Mouse (Mus musculus) limb, embryonic 15.5 days (tissue): ENCODE measurements around the gene Zfp687. TPM values are rescaled to one million over a fixed set of nuclear protein-coding genes. Genes with fewer than 3 reads are reported as not detected.
"Not testable (repeated sequence)": the region's sequence is repeated elsewhere in the genome, so short reads cannot be mapped to it uniquely, and the experiment has no call there.

Source experiments
- ATAC-seq: fragments of 200-750 bp; cut with Nextera tagmentation; 2 replicates; pipeline ENCODE4 v1.8.0; 2017; ENCODE audit warnings: low read depth, moderate TSS enrichment; ENCODE audit not compliant: insufficient number of reproducible peaks, low FRiP score, low TSS enrichment
- H3K27ac ChIP-seq: fragments of 300-500 bp; sonication (generic); 2 replicates; pipeline ENCODE4 v1.5.1; 2015; ENCODE audit warnings: moderate library complexity, mild to moderate bottlenecking, inconsistent platforms
- H3K27me3 ChIP-seq: fragments of 300-500 bp; sonication (generic); 2 replicates; pipeline ENCODE4 v1.6.1; 2015; ENCODE audit warnings: inconsistent platforms
- H3K36me3 ChIP-seq: fragments of 300-500 bp; sonication (generic); 2 replicates; pipeline ENCODE4 v1.6.1; 2015; ENCODE audit warnings: inconsistent platforms
- H3K4me1 ChIP-seq: fragments of 300-500 bp; sonication (generic); 2 replicates; pipeline ENCODE4 v1.6.1; 2015; ENCODE audit warnings: inconsistent platforms
- H3K4me2 ChIP-seq: fragments of 300-500 bp; sonication (generic); 2 replicates; pipeline ENCODE4 v1.6.1; 2015; ENCODE audit warnings: mild to moderate bottlenecking, inconsistent platforms
- H3K4me3 ChIP-seq: fragments of 300-500 bp; sonication (generic); 2 replicates; pipeline ENCODE4 v1.5.1; 2015; ENCODE audit warnings: mild to moderate bottlenecking, inconsistent platforms
- H3K9ac ChIP-seq: fragments of 300-500 bp; sonication (generic); 2 replicates; pipeline ENCODE4 v1.6.1; 2015; ENCODE audit warnings: inconsistent platforms
- H3K9me3 ChIP-seq: fragments of 300-500 bp; sonication (generic); 2 replicates; pipeline ENCODE4 v1.6.1; 2016; ENCODE audit warnings: inconsistent platforms
- WGBS: fragments of 180-500 bp; shearing (Covaris S2); methylation state at CpG from one replicate; pipeline ENCODE4 v1.1.7; 2015; 5-methylcytosine and 5-hydroxymethylcytosine counted together
- polyA plus RNA-seq: library from polyadenylated mRNA; unstranded; fragments of >200 nt; fragmentation: Nextera tagmentation; extraction: Ambion mirVana; gene quantifications from 2 replicates; pipeline ENCODE4 v1.2.1, GENCODE M21; 2015

Zfp687 gene
- polyA plus RNA-seq, 1 experiment from 2014 or later: 20.2 TPM

DNA sequence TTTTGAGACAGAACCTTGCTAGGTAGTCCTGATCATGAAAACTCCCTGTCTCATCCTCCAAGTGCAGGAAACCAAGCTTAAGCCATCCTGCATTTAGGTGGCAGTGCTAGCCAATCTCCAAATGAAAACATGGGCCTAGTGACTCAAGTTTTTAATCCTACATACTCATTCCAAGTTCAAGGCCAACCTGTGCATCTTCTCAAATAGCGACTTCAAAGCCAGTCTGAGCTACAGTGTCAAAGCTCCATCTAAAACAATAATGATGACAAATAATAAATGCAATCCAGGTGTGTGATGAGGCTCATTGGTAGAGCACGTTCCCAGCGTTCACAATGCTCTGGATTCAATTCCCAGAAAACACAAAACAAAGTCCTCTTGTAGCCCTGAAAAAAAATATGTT is 26.4 kb upstream of the Zfp687 start:
- H3K9me3 ChIP-seq: no peaks in the 10 kb centered on the region
- ATAC-seq: no peak
- peak overlapping the region; percentile 89 for H3K4me3 ChIP-seq
- H3K9ac ChIP-seq: peak overlapping the region; percentile 91
- 11% methylated on average over 3 of the region's 3 CpGs for WGBS
- H3K4me2 ChIP-seq: peak overlapping the region; percentile 45
- H3K36me3 ChIP-seq: peaks cover 13% of the 10 kb centered on the region
- no peaks in the 10 kb centered on the region for H3K27me3 ChIP-seq
- no peak overlapping the region for H3K27ac ChIP-seq
- H3K4me1 ChIP-seq: peaks cover 14% of the 10 kb centered on the region

- Histone ChIP-seq H3K9ac (no peak overlapping the region), H3K27ac (no peak overlapping the region), H3K4me2 (no peak overlapping the region), H3K9me3 (no peaks in the 10 kb centered on the region), H3K27me3 (no peaks in the 10 kb centered on the region), H3K4me3 (no peak overlapping the region), H3K36me3 (peaks cover 50% of the 10 kb centered on the region), H3K4me1 (peaks cover 10% of the 10 kb centered on the region)
- ATAC-seq: no peak
- 63% methylated on average over 3 of the region's 3 CpGs for WGBS
Observed at GRCm38 (mm10) chr3:95029953-95030352, 14.7 kb upstream of the Zfp687 start.

DNA sequence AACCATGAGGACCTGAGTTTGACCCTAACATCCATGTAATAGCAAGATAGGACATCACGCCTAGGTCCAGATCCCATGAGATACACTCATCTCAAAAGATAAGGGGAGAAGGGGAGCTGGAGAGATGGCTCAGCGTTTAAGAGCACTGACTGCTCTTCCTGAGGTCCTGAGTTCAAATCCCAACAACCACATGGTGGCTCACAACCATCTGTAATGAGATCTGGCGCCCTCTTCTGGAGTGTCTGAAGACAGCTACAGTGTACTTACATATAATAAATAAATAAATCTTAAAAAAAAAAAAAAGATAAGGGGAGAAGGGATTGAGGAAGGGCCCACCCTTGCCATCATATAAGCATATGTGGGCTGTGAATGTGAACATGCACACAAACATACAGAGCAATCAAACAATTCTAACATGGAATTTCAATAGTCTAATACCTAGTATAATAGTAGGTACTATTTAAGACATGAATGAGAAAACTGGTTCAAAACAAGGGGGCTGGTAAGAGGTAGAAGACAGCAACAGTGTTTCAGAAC is 14.1 kb upstream of the Zfp687 start:
- H3K9me3 ChIP-seq, H3K4me2 ChIP-seq, H3K9ac ChIP-seq, H3K4me3 ChIP-seq, H3K27me3 ChIP-seq, H3K27ac ChIP-seq, ATAC-seq: not testable (repeated sequence)
- Histone ChIP-seq H3K4me1 (peaks cover 14% of the 10 kb centered on the region), H3K36me3 (peaks cover 44% of the 10 kb centered on the region)
- WGBS: 63% methylated on average over 3 of the region's 3 CpGs

DNA sequence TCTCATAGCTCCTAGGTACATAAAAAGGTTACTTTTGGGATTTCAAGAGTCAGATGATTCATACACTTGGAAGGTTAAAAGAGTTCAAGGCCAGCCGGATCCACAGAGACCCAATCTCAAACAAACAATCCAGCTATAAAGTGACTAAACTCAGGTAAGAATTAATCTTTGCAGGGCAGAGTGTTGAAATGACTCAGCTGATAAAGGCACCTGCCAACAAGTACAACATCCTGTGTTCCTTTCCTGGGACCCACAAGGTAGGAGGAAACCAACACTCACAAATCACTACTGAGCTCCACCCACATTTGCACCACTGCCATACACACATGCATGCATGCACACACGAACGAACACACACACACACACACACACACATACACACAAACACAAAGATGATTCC is 13.4 kb upstream of the Zfp687 start:
- 86% methylated on average over 3 of the region's 3 CpGs for WGBS

DNA sequence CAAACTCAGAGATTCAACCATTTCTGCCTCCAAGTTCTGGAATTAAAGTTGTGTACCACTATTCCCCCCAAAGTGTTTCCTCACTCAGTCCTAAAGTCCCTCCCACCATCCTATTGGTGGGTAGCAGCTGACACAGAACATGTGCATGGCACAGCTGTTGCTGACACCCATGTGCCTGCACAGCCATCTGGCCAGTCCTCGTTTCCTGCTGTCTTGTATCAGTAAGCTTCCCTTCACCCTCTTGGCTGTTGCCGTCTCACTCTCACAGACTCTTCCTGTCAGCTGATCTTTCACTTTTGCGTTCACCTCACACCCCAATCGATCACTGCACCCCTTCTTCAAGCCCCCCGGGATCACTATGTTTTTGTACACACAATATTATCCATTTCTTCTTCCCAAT is 12.5 kb upstream of the Zfp687 start:
- H3K4me2 ChIP-seq: no peak overlapping the region
- H3K4me3 ChIP-seq: no peak overlapping the region
- ATAC-seq: no peak
- peaks cover 14% of the 10 kb centered on the region for H3K4me1 ChIP-seq
- no peaks in the 10 kb centered on the region for H3K27me3 ChIP-seq
- H3K9me3 ChIP-seq: no peaks in the 10 kb centered on the region
- WGBS: 48% methylated on average over 5 of the region's 5 CpGs
- H3K36me3 ChIP-seq: peaks cover 27% of the 10 kb centered on the region
- H3K9ac ChIP-seq: no peak overlapping the region
- H3K27ac ChIP-seq: peak overlapping the region; percentile 22; the same call in 1 of the 2 replicates

More for the DNA sequence above, 13.4 kb upstream of the Zfp687 start:
- peaks cover 36% of the 10 kb centered on the region for H3K36me3 ChIP-seq
- no peak overlapping the region for H3K9ac ChIP-seq
- no peak overlapping the region for H3K27ac ChIP-seq
- no peak overlapping the region for H3K4me3 ChIP-seq
- no peaks in the 10 kb centered on the region for H3K27me3 ChIP-seq
- H3K4me1 ChIP-seq: peaks cover 14% of the 10 kb centered on the region
- no peak overlapping the region for H3K4me2 ChIP-seq
- no peaks in the 10 kb centered on the region for H3K9me3 ChIP-seq
- no peak for ATAC-seq

- no peak overlapping the region for H3K27ac ChIP-seq
- no peak overlapping the region for H3K4me3 ChIP-seq
- 34% methylated on average over 5 of the region's 5 CpGs for WGBS
- H3K9me3 ChIP-seq: no peaks in the 10 kb centered on the region
- H3K4me2 ChIP-seq: no peak overlapping the region
- ATAC-seq: no peak
- no peaks in the 10 kb centered on the region for H3K27me3 ChIP-seq
- peaks cover 22% of the 10 kb centered on the region for H3K36me3 ChIP-seq
- peaks cover 14% of the 10 kb centered on the region for H3K4me1 ChIP-seq
- H3K9ac ChIP-seq: no peak overlapping the region
Observed at GRCm38 (mm10) chr3:95027057-95027645, 11.9 kb upstream of the Zfp687 start.

DNA sequence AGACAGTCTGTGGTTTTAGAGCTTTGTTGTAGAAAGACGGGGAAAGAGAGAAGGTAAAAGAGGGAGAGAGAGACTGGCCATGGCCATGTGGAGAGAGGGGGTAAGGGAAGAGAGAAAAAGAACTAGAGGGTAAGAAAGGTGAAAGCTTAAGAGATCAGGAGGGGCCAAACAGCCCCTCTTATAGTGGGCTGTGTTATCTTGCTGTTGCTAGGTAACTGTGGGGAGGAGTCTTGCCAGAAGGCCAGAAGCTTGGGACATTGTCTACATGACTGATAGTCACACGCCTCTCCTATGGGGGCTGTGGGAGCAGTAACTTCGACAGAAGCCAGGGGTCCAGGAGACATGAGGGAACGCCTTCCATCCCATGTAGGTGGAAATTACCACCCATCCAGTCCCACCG is 10.0 kb upstream of the Zfp687 start:
- Histone ChIP-seq H3K4me2 (no peak overlapping the region), H3K27ac (no peak overlapping the region), H3K9ac (no peak overlapping the region), H3K4me3 (no peak overlapping the region), H3K27me3 (no peaks in the 10 kb centered on the region), H3K9me3 (no peaks in the 10 kb centered on the region), H3K4me1 (peaks cover 14% of the 10 kb centered on the region), H3K36me3 (peaks cover 4% of the 10 kb centered on the region; the same call in 1 of the 2 replicates)
- 47% methylated on average over 5 of the region's 5 CpGs for WGBS
- ATAC-seq: no peak

DNA sequence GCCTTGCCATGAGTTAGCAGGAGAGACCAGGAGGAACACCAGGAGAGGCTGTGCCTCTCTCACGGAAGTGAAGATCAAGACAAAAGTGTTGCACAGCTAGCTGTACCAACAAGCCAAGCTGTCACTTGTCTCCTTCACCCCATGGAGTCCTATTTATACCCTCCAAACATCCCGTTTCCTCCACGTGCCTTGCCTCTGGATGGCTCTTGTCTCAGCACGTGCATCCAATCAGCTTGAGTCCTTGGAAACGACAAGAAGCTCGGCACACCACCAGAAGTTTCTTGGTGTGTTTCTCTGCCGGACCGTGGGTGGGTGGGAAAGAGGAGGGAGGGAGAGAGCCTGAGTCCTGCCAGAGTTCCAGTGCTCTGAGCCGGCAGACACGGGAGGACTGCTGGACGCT is 9.3 kb upstream of the Zfp687 start:
- H3K4me3 ChIP-seq: no peak overlapping the region
- H3K4me2 ChIP-seq: no peak overlapping the region
- no peaks in the 10 kb centered on the region for H3K36me3 ChIP-seq
- ATAC-seq: no peak
- no peak overlapping the region for H3K9ac ChIP-seq
- no peaks in the 10 kb centered on the region for H3K27me3 ChIP-seq
- no peaks in the 10 kb centered on the region for H3K9me3 ChIP-seq
- H3K27ac ChIP-seq: no peak overlapping the region; the same call in 1 of the 2 replicates
- 25% methylated on average over 11 of the region's 11 CpGs for WGBS
- peaks cover 14% of the 10 kb centered on the region for H3K4me1 ChIP-seq

DNA sequence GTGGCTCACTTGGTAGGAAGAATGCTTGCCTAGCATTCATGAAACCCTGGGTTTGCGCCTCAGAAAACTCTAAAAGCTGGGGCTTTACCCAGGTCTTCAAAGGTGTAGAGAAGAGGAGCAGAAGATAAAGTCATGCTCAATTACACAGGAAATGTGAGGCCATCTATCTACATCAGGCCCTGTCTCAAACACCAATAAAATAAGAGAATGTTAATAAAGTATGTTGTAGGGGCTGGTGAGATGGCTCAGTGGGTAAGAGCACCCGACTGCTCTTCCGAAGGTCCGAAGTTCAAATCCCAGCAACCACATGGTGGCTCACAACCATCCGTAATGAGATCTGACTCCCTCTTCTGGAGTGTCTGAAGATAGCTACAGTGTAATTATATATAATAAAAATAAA is 5.7 kb upstream of the Zfp687 start:
- H3K4me2 ChIP-seq, H3K27ac ChIP-seq, H3K4me3 ChIP-seq, H3K36me3 ChIP-seq, ATAC-seq, H3K27me3 ChIP-seq, H3K9me3 ChIP-seq, H3K9ac ChIP-seq: not testable (repeated sequence)
- 90% methylated on average over 5 of the region's 5 CpGs for WGBS
- H3K4me1 ChIP-seq: peaks cover 10% of the 10 kb centered on the region; the same call in 1 of the 2 replicates

DNA sequence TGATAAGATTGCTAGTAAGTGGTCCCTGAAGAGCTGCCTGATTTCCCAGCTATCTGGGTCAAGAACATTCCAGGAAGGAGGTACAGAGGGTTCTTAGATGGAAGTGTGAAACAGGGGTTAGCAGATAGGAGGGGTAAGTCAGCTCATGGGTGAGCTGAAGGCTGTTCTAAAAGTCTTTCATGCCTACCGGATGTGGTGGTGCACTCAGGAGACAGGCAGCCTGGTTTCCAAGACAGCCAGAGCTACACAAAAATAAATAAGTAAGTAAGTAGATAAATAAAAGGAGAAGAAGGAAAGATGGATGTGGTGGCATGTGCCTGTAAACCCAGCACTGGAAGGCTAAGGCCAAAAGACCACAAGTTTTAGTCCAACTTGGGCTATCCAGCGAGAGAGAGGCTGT is 3.5 kb upstream of the Zfp687 start:
- Histone ChIP-seq H3K27me3 (no peaks in the 10 kb centered on the region), H3K4me2 (no peak overlapping the region), H3K36me3 (no peaks in the 10 kb centered on the region), H3K9ac (no peak overlapping the region), H3K9me3 (no peaks in the 10 kb centered on the region), H3K27ac (no peak overlapping the region), H3K4me3 (no peak overlapping the region), H3K4me1 (peaks cover 14% of the 10 kb centered on the region)
- 82% methylated on average over 2 of the region's 2 CpGs for WGBS
- ATAC-seq: no peak

DNA sequence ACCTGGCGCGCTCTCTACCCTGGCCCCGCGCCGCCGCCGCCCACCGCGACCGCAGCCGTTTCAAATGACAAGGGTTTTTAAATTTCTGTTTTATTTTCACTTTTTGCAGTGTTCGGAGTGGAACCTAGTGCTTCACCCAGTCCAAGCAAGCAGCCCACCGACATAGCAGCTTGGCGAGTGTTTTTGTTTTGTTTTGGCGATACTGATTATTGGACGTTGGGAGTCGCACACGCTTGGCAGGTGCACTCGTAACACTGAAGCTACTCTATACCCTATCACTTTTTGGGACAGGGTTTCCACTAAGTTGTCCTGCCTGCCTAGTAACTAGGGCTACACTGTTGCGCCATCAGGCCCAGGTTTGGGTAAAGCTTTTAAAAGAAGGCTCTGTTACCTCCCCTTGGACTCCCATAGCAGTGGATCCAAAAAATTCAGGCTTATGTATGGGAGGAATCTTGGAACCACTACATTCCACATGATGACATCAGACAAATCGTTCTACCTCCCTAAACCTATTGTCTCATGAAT is 1.3 kb upstream of the Zfp687 start:
- H3K27ac ChIP-seq: peak overlapping the region; percentile 99
- H3K4me3 ChIP-seq: peak overlapping the region; percentile 91
- 4% methylated on average over 21 of the region's 21 CpGs for WGBS
- no peaks in the 10 kb centered on the region for H3K27me3 ChIP-seq
- no peak for ATAC-seq
- H3K4me1 ChIP-seq: peaks cover 22% of the 10 kb centered on the region
- H3K4me2 ChIP-seq: peak overlapping the region; percentile 75
- H3K9me3 ChIP-seq: no peaks in the 10 kb centered on the region
- H3K9ac ChIP-seq: peak overlapping the region; percentile 55
- H3K36me3 ChIP-seq: peaks cover 12% of the 10 kb centered on the region

DNA sequence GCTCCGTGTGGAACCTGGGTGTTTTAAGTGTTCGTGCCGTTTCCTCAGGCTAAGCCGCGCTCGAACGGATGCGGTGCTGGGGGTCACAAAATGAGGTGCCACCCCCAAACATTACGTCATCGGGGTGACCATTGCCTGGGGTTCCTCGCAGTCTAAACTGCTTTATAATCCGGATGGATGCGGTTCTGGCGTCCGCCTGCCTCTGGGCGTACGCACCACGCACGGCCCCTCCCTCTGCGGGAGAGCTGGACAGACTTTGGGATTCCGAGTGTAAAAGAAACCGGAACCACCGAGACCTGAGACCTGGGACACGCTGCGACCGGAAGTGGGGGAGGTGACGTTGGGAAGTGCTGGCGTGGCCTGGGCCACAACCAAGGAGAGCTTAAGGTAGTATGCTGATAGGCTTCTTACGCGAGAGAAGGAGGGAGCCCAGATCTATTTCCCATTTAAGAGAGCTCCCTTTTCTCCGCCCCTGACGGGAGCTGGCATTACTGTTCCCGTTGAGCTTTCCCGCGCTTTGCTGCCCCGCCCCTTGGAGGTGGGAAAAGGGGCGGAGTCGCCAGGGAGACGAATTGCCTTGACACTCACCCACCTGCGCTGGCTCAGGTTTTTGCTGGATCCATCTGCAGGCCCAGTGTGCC is 763 bp upstream of the Zfp687 start:
- ATAC-seq: peak; percentile 79
- Histone ChIP-seq H3K9ac (peak overlapping the region; percentile 55), H3K4me1 (peaks cover 22% of the 10 kb centered on the region), H3K4me3 (peak overlapping the region; percentile 91), H3K9me3 (no peaks in the 10 kb centered on the region), H3K27me3 (no peaks in the 10 kb centered on the region), H3K36me3 (peaks cover 17% of the 10 kb centered on the region), H3K27ac (peak overlapping the region; percentile 99), H3K4me2 (peak overlapping the region; percentile 75)
- WGBS: under 1% methylated on average over 40 of the region's 40 CpGs
